Mouse (Mus musculus) B cell, adult 2 months (primary cell): ENCODE data around the gene Zc3h7b.

Source experiments
- DNase-seq, 2 experiments: peaks; one replicate each; pipeline ENCODE4 v3.0.0; 2022

The Zc3h7b gene

GRCm38 (mm10) chr15:81739924-81740323 lies 4.9 kb upstream of the Zc3h7b start:
- no peak for DNase-seq

GRCm38 (mm10) chr15:81742368-81742767 lies 2.5 kb upstream of the Zc3h7b start:
- DNase-seq = peak; percentile 9 to 29

GRCm38 (mm10) chr15:81745601-81746114 lies 801 bp downstream of the Zc3h7b start:
- peak; percentile 67 to 68 for DNase-seq

GRCm38 (mm10) chr15:81749742-81750141 lies 4.9 kb downstream of the Zc3h7b start:
- no peak for DNase-seq

GRCm38 (mm10) chr15:81753669-81754068 lies 8.8 kb downstream of the Zc3h7b start:
- no peak for DNase-seq

GRCm38 (mm10) chr15:81758701-81759100 lies 13.8 kb downstream of the Zc3h7b start:
- no peak for DNase-seq

GRCm38 (mm10) chr15:81759542-81759941 lies 14.7 kb downstream of the Zc3h7b start:
- no peak for DNase-seq

- no peak for DNase-seq
Observed at GRCm38 (mm10) chr15:81760361-81761079, 15.7 kb downstream of the Zc3h7b start.

GRCm38 (mm10) chr15:81761381-81761780 lies 16.5 kb downstream of the Zc3h7b start:
- no peak for DNase-seq

- no peak for DNase-seq
Observed at GRCm38 (mm10) chr15:81761959-81762358, 17.1 kb downstream of the Zc3h7b start.

- no peak for DNase-seq
Observed at GRCm38 (mm10) chr15:81764573-81764972, 19.7 kb downstream of the Zc3h7b start.

- DNase-seq = no peak
Observed at GRCm38 (mm10) chr15:81765651-81766050, 20.8 kb downstream of the Zc3h7b start.

GRCm38 (mm10) chr15:81766439-81766838 lies 21.6 kb downstream of the Zc3h7b start:
- no peak for DNase-seq

GRCm38 (mm10) chr15:81769037-81769436 lies 24.2 kb downstream of the Zc3h7b start:
- DNase-seq = no peak

- DNase-seq = no peak
Observed at GRCm38 (mm10) chr15:81772431-81773120, 27.7 kb downstream of the Zc3h7b start.

- no peak for DNase-seq
Observed at GRCm38 (mm10) chr15:81774505-81775171, 29.8 kb downstream of the Zc3h7b start.

GRCm38 (mm10) chr15:81776631-81777422 lies 32.0 kb downstream of the Zc3h7b start:
- DNase-seq = no peak

GRCm38 (mm10) chr15:81781816-81782215 lies 37.0 kb downstream of the Zc3h7b start:
- DNase-seq = peak; percentile 75 to 76

- peak in 1 of 2 experiments; percentile 12 for DNase-seq
Observed at GRCm38 (mm10) chr15:81784762-81785161, 39.9 kb downstream of the Zc3h7b start.

- DNase-seq = no peak
Observed at GRCm38 (mm10) chr15:81785701-81786100, 40.8 kb downstream of the Zc3h7b start.

- no peak for DNase-seq
Observed at GRCm38 (mm10) chr15:81787525-81787924, 42.7 kb downstream of the Zc3h7b start.

GRCm38 (mm10) chr15:81792444-81792843 lies 47.6 kb downstream of the Zc3h7b start:
- DNase-seq = no peak

- DNase-seq = peak in 1 of 2 experiments; percentile 29
Observed at GRCm38 (mm10) chr15:81796228-81796627, 51.4 kb downstream of the Zc3h7b start.
